Comparison of ENCODE assay signal across 9 mouse cellular contexts in the genomic region with DNA sequence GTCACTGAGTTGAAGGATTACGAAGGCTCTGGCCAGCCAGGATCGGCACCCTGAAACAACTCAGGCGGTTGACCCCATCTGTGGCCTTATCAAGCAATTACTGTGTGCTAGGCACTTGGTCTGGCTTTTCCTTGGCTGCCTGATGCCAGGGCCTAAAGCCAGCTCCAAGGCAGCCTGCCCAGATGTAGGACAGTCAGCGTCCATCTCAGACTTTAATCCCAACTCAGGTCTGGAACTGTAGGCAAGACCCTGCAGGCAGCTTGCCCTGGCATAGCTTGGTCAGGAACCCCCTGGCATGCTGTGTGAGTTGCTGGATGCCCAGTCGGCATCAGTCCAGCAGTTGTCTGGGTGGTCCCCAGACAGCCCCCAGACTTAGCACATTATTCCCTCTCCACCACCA. TPM values are rescaled to one million over a fixed set of nuclear protein-coding genes. Genes with fewer than 3 reads are reported as not detected.
DNase-seq lines count a peak whose midpoint lies in the region; ATAC-seq and TF ChIP-seq lines count a peak whose summit lies in the region.
"Had no signal": no experiment of that assay in that cellular context is flagged by ENCODE, and none has a peak within 500 bp of the region (broad histone marks: within the 10 kb centered on the region; RNA-seq: fewer than 3 reads in every experiment).

No protein-coding gene starts in this region.

- H3K27ac ChIP-seq in heart, adult 2 months: peak overlapping the region; percentile 18; the same call in 1 of the 2 replicates
- H3K27ac ChIP-seq in midbrain, postnatal 0 days (ENCODE audit: low read depth, low read length): peak overlapping the region; percentile 73; the same call in 1 of the 2 replicates
- H3K27ac ChIP-seq in midbrain, embryonic 11.5 days (ENCODE audit: low read depth, low read length): no peak overlapping the region
- H3K27ac ChIP-seq in hindbrain, embryonic 16.5 days (ENCODE audit: low read depth, low read length): peak overlapping the region; percentile 45; the same call in 1 of the 2 replicates
- H3K27ac ChIP-seq in stomach, postnatal 0 days (replicated peaks): no peak overlapping the region

- no peaks in the 10 kb centered on the region for H3K9me3 ChIP-seq in midbrain, postnatal 0 days (ENCODE audit: low read length)
- H3K9me3 ChIP-seq in midbrain, embryonic 11.5 days (ENCODE audit: control insufficient read depth, low read length): no peaks in the 10 kb centered on the region
- H3K9me3 ChIP-seq in hindbrain, embryonic 16.5 days (ENCODE audit: control insufficient read depth, low read length): no peaks in the 10 kb centered on the region
- no peaks in the 10 kb centered on the region for H3K9me3 ChIP-seq in stomach, postnatal 0 days (ENCODE audit: control insufficient read depth, low read length)

- peak overlapping the region; percentile 1 for H3K4me2 ChIP-seq in midbrain, postnatal 0 days (ENCODE audit: low read depth, low read length, poor library complexity, severe bottlenecking)
- H3K4me2 ChIP-seq in midbrain, embryonic 11.5 days: no peak overlapping the region
- H3K4me2 ChIP-seq in hindbrain, embryonic 16.5 days (ENCODE audit: low read length): peak overlapping the region; percentile 33
- peak overlapping the region; percentile 62 for H3K4me2 ChIP-seq in stomach, postnatal 0 days (replicated peaks; ENCODE audit: low read depth)

- H3K9ac ChIP-seq in heart, adult 2 months (ENCODE audit: low read depth, low read length): peak overlapping the region; percentile 5
- no peak overlapping the region for H3K9ac ChIP-seq in midbrain, postnatal 0 days (replicated peaks; ENCODE audit: low read length, poor library complexity, severe bottlenecking)
- no peak overlapping the region for H3K9ac ChIP-seq in midbrain, embryonic 11.5 days (ENCODE audit: low read length)
- peak overlapping the region; percentile 20; the same call in 1 of the 2 replicates for H3K9ac ChIP-seq in hindbrain, embryonic 16.5 days (ENCODE audit: low read depth, low read length)
- H3K9ac ChIP-seq in stomach, postnatal 0 days (ENCODE audit: low read length): no peak overlapping the region; the same call in 1 of the 2 replicates

- no peaks in the 10 kb centered on the region for H3K27me3 ChIP-seq in heart, adult 2 months (ENCODE audit: control insufficient read depth, insufficient read depth, low read length)
- no peaks in the 10 kb centered on the region for H3K27me3 ChIP-seq in midbrain, postnatal 0 days (ENCODE audit: insufficient read depth, low read length)
- H3K27me3 ChIP-seq in midbrain, embryonic 11.5 days (ENCODE audit: control insufficient read depth, insufficient read depth, low read length): peaks cover 8% of the 10 kb centered on the region
- no peaks in the 10 kb centered on the region for H3K27me3 ChIP-seq in hindbrain, embryonic 16.5 days (replicated peaks; ENCODE audit: control insufficient read depth, insufficient read depth, low read length)
- H3K27me3 ChIP-seq in stomach, postnatal 0 days (ENCODE audit: control insufficient read depth, insufficient read depth, low read length): no peaks in the 10 kb centered on the region

- H3K36me3 ChIP-seq in heart, adult 2 months (ENCODE audit: control insufficient read depth, insufficient read depth, low read length): no peaks in the 10 kb centered on the region
- peaks cover 29% of the 10 kb centered on the region for H3K36me3 ChIP-seq in midbrain, postnatal 0 days (ENCODE audit: insufficient read depth, low read length)
- H3K36me3 ChIP-seq in midbrain, embryonic 11.5 days (ENCODE audit: control insufficient read depth, insufficient read depth, low read length): no peaks in the 10 kb centered on the region; the same call in 1 of the 2 replicates
- H3K36me3 ChIP-seq in hindbrain, embryonic 16.5 days (ENCODE audit: control insufficient read depth, insufficient read depth, low read length): peaks cover 9% of the 10 kb centered on the region
- peaks cover 2% of the 10 kb centered on the region for H3K36me3 ChIP-seq in stomach, postnatal 0 days (ENCODE audit: control insufficient read depth, insufficient read depth, low read length)

- ATAC-seq in midbrain, postnatal 0 days (ENCODE audit: low FRiP score): peak; percentile 28
- no peak for ATAC-seq in midbrain, embryonic 11.5 days (ENCODE audit: low FRiP score)
- peak; percentile 53 for ATAC-seq in hindbrain, embryonic 16.5 days
- no peak for ATAC-seq in stomach, postnatal 0 days (ENCODE audit: low FRiP score, low TSS enrichment)
- ATAC-seq in cerebellum, adult (ENCODE audit: insufficient number of reproducible peaks, low FRiP score, low TSS enrichment): no peak

- H3K79me2 ChIP-seq in heart, adult 2 months (replicated peaks; ENCODE audit: control insufficient read depth, insufficient read depth, low read length): no peaks in the 10 kb centered on the region

- no peak for TF ChIP-seq CTCF in heart, adult 2 months (IDR thresholded peaks at IDR 0.05)
- no peak for TF ChIP-seq CTCF in midbrain, postnatal 0 days (IDR thresholded peaks at IDR 0.05)
- TF ChIP-seq CTCF in stomach, postnatal 0 days (IDR thresholded peaks at IDR 0.05; ENCODE audit: low read depth): no peak

- H3K4me3 ChIP-seq in heart, adult 2 months: no peak overlapping the region
- no peak overlapping the region; the same call in 1 of the 2 replicates for H3K4me3 ChIP-seq in midbrain, postnatal 0 days (ENCODE audit: low read depth, low read length)
- H3K4me3 ChIP-seq in midbrain, embryonic 11.5 days (ENCODE audit: low read depth, low read length): no peak overlapping the region
- no peak overlapping the region for H3K4me3 ChIP-seq in hindbrain, embryonic 16.5 days (ENCODE audit: low read length)
- peak overlapping the region; percentile 45 for H3K4me3 ChIP-seq in stomach, postnatal 0 days (ENCODE audit: low read depth, low read length)

- no peak for TF ChIP-seq POLR2A in heart, adult 2 months (IDR thresholded peaks at IDR 0.05; ENCODE audit: insufficient read depth, low read depth, low read length)

- peaks cover 13% of the 10 kb centered on the region for H3K4me1 ChIP-seq in heart, adult 2 months (ENCODE audit: control insufficient read depth, insufficient read depth, low read length)
- peaks cover 10% of the 10 kb centered on the region for H3K4me1 ChIP-seq in midbrain, postnatal 0 days (ENCODE audit: insufficient read depth, low read length)
- H3K4me1 ChIP-seq in midbrain, embryonic 11.5 days (ENCODE audit: control insufficient read depth, insufficient read depth, low read length): peaks cover 20% of the 10 kb centered on the region
- peaks cover 43% of the 10 kb centered on the region for H3K4me1 ChIP-seq in hindbrain, embryonic 16.5 days (ENCODE audit: control insufficient read depth, insufficient read depth, low read depth, low read length)
- H3K4me1 ChIP-seq in stomach, postnatal 0 days (replicated peaks; ENCODE audit: control insufficient read depth, insufficient read depth): peaks cover 10% of the 10 kb centered on the region

- DNase-seq in heart, adult 2 months: peak; percentile 52 to 67
- DNase-seq in heart, adult 8-10 months (ENCODE audit: low spot score): no peak
- peak; percentile 78 for DNase-seq in midbrain, postnatal 0 days (ENCODE audit: low spot score)
- DNase-seq in midbrain, embryonic 11.5 days (ENCODE audit: low spot score, missing footprints): no peak
- no peak for DNase-seq in stomach, postnatal 0 days (ENCODE audit: low spot score)
- no peak for DNase-seq in thymus, postnatal 10 days (ENCODE audit: low spot score in 2 of 2)
- DNase-seq: cerebellum, adult 9-10 months had no signal

- TF ChIP-seq EP300 in heart, adult 2 months (IDR thresholded peaks at IDR 0.05; ENCODE audit: insufficient read depth, low read depth, low read length): 0 out of 2 replicates have a peak, but pooled peaks have one; percentile 34
- TF ChIP-seq EP300 in stomach, postnatal 0 days (optimal IDR thresholded peaks at IDR 0.05): no peak

- intact Hi-C loops in heart, adult 2 months (cut with DNase I): no loop called here

- WGBS in heart, adult 2 months: 52% methylated on average over 5 of the region's 5 CpGs
- WGBS in midbrain, postnatal 0 days: 60% methylated on average over 5 of the region's 5 CpGs
- 86% methylated on average over 5 of the region's 5 CpGs for WGBS in midbrain, embryonic 11.5 days
- 57% methylated on average over 5 of the region's 5 CpGs for WGBS in hindbrain, embryonic 16.5 days
- WGBS in stomach, postnatal 0 days: 61% methylated on average over 5 of the region's 5 CpGs

RNA-seq across cellular contexts. Expression of a gene that starts 29.3 kb away (rescaled TPM):
- 10 to 100 TPM; 35.3 to 40.4 TPM for total RNA-seq in heart, adult 2 months (2021)
- polyA plus RNA-seq in heart, adult 2 months (2012; rRNA removed): 10.4 and 21.0 TPM in 2 replicates
- total RNA-seq in heart, adult 8-10 months (2022): 10 to 100 TPM; 32.9 to 54.5 (median 39.9) TPM
- total RNA-seq in midbrain, postnatal 0 days (2014; rRNA removed): 26.6 and 38.0 TPM in 2 replicates
- 103 and 104 TPM in 2 replicates for polyA plus RNA-seq in midbrain, postnatal 0 days (2015; fragmentation: Nextera tagmentation; extraction: Ambion mirVana)
- polyA plus RNA-seq in midbrain, embryonic 11.5 days (2014; fragmentation: Nextera tagmentation; extraction: Ambion mirVana): 117 and 118 TPM in 2 replicates
- 99.8 and 107 TPM in 2 replicates for polyA plus RNA-seq in hindbrain, embryonic 16.5 days (2015; fragmentation: Nextera tagmentation; extraction: Ambion mirVana)
- polyA plus RNA-seq in stomach, postnatal 0 days (2015; fragmentation: Nextera tagmentation; extraction: Ambion mirVana): 75.7 and 82.1 TPM in 2 replicates

RNA-seq across cellular contexts. Expression of a gene that starts 37.1 kb away (rescaled TPM):
- total RNA-seq in heart, adult 2 months (2021): 10 to 100 TPM; 14.6 to 19.1 TPM
- 10.0 and 14.0 TPM in 2 replicates for polyA plus RNA-seq in heart, adult 2 months (2012; rRNA removed)
- 10 to 100 TPM in 3 of 4 experiments, 1 to 10 TPM in 1; 9.8 to 13.0 (median 11.0) TPM for total RNA-seq in heart, adult 8-10 months (2022)
- total RNA-seq in midbrain, postnatal 0 days (2014; rRNA removed): 25.2 and 32.2 TPM in 2 replicates
- 13.7 and 15.2 TPM in 2 replicates for polyA plus RNA-seq in midbrain, postnatal 0 days (2015; fragmentation: Nextera tagmentation; extraction: Ambion mirVana)
- polyA plus RNA-seq in midbrain, embryonic 11.5 days (2014; fragmentation: Nextera tagmentation; extraction: Ambion mirVana): 43.8 and 51.3 TPM in 2 replicates
- 22.2 and 28.8 TPM in 2 replicates for polyA plus RNA-seq in hindbrain, embryonic 16.5 days (2015; fragmentation: Nextera tagmentation; extraction: Ambion mirVana)
- 22.4 and 24.0 TPM in 2 replicates for polyA plus RNA-seq in stomach, postnatal 0 days (2015; fragmentation: Nextera tagmentation; extraction: Ambion mirVana)

Comparison
In these comparisons a context has a peak if more than half of its experiments do, and no peak if none do; other contexts are left out.
1. DNase-seq: peak in heart, adult 2 months (2 of 2) and midbrain, postnatal 0 days (single experiment); none in heart, adult 8-10 months (single experiment), midbrain, embryonic 11.5 days (single experiment), stomach, postnatal 0 days (single experiment) and thymus, postnatal 10 days (0 of 2).
2. H3K27ac ChIP-seq: peak in heart, adult 2 months (single experiment), midbrain, postnatal 0 days (single experiment) and hindbrain, embryonic 16.5 days (single experiment); none in midbrain, embryonic 11.5 days (single experiment) and stomach, postnatal 0 days (single experiment).
3. ATAC-seq: peak in midbrain, postnatal 0 days (single experiment) and hindbrain, embryonic 16.5 days (single experiment); none in midbrain, embryonic 11.5 days (single experiment), stomach, postnatal 0 days (single experiment) and cerebellum, adult (single experiment).
4. H3K9ac ChIP-seq: peak in heart, adult 2 months (single experiment) and hindbrain, embryonic 16.5 days (single experiment); none in midbrain, postnatal 0 days (single experiment), midbrain, embryonic 11.5 days (single experiment) and stomach, postnatal 0 days (single experiment).